Mouse (Mus musculus) small intestine, adult 2 months (tissue): ENCODE measurements around the gene Pacs1. TPM values are rescaled to one million over a fixed set of nuclear protein-coding genes. Genes with fewer than 3 reads are reported as not detected.
A peak's percentile ranks its signal among the peaks of the same experiment; 100 is the strongest.

Source experiments
- H3K27ac ChIP-seq: fragments of 200-500 bp; 2 replicates; pipeline ENCODE4 v1.5.1; 2012; ENCODE audit warnings: low read depth, low read length, control low read depth, inconsistent platforms; ENCODE audit not compliant: insufficient read depth
- H3K27me3 ChIP-seq: fragments of 200-500 bp; 2 replicates; pipeline ENCODE4 v1.6.1; 2012; ENCODE audit warnings: mild to moderate bottlenecking, moderate library complexity, low read length, inconsistent platforms; ENCODE audit not compliant: control insufficient read depth, insufficient read depth
- H3K36me3 ChIP-seq: fragments of 200-500 bp; 2 replicates; pipeline ENCODE4 v1.6.1; 2012; ENCODE audit warnings: mild to moderate bottlenecking, low read length, control low read depth, inconsistent platforms; ENCODE audit not compliant: control insufficient read depth, insufficient read depth
- H3K4me1 ChIP-seq: fragments of 200-500 bp; 2 replicates; pipeline ENCODE4 v1.6.1; 2012; ENCODE audit warnings: low read length, inconsistent platforms, mixed read lengths; ENCODE audit not compliant: control insufficient read depth, insufficient read depth, insufficient read length
- H3K4me3 ChIP-seq: fragments of 200-500 bp; 2 replicates; pipeline ENCODE4 v1.5.1; 2012; ENCODE audit warnings: low read depth, mild to moderate bottlenecking, control low read depth, inconsistent platforms, low read length, moderate library complexity
- CTCF ChIP-seq: fragments of 200-500 bp; IDR thresholded peaks from 2 replicates; pipeline ENCODE4 v1.5.1; 2012; ENCODE audit warnings: low read depth, mild to moderate bottlenecking, control low read depth, inconsistent platforms, low read length, moderate library complexity, mixed read lengths; ENCODE audit not compliant: insufficient replicate concordance, insufficient read length; ENCODE audit errors: extremely low read depth
- POLR2A ChIP-seq: fragments of 200-500 bp; IDR thresholded peaks from 2 replicates; pipeline ENCODE4 v1.6.1; 2012; ENCODE audit warnings: low read depth, mild to moderate bottlenecking, control low read depth, inconsistent platforms, low read length, moderate library complexity
- WGBS: fragments of 180-500 bp; shearing (Covaris S2); methylation state at CpG from one replicate; pipeline ENCODE4 v1.1.7; 2018; 5-methylcytosine and 5-hydroxymethylcytosine counted together
- polyA plus RNA-seq: library from polyadenylated mRNA; depleted of rRNA; stranded (reverse); fragments of >200 nt; gene quantifications from 2 replicates; pipeline ENCODE4 v1.2.3, GENCODE M21; 2012; rRNA removed

Gene Pacs1
- polyA plus RNA-seq, 1 experiment = 8.9 TPM

DNA sequence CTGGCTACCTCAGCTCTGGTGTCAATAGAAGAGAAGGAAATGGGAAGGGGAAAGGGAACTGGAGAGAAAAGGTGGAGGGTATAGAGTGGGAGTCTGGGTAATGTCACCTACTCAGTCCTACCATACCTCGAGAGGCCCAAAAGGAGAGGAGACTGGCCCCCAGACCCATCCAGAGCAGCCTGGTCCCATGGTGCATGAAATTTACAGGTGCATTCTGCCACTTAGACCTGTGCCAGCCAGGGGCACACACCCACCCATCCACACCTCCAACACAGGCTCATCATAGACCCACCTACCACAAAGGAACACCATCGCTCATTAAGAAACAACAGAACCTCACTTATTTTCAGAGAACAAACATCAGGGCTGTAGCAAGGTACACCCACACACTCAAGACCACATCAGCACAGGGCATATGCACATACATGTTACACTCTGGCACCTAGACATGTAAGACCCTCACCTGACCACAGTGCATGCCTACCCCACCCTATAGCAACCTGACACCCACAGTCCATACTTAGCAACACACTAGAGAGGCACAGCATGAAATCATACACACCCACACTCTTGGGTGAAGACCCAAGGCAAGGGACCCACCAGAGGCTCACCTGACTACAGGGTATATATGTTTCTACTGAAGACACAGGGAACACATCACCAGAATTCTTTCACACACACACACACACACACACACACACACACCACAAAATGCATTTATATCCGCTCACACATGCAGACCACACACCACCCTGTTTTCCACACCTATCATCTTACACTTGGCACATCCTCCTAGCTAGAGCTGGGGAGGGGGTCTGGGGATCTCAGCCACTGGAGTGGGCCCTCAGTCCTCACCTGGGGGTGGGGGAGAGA lies 188.7 kb downstream of the Pacs1 start:
- H3K4me3 ChIP-seq = peak overlapping the region; percentile 68; the same call in 1 of the 2 replicates
- peaks cover 34% of the 10 kb centered on the region for H3K27me3 ChIP-seq
- H3K27ac ChIP-seq = no peak overlapping the region
- H3K4me1 ChIP-seq = peaks cover 20% of the 10 kb centered on the region
- no peaks in the 10 kb centered on the region for H3K36me3 ChIP-seq
- TF ChIP-seq CTCF (no peak), POLR2A (no peak)
- WGBS = 62% methylated on average over 3 of the region's 3 CpGs

Other genes starting within 250 kb of the Pacs1 start
- 2.6 and 4.4 TPM in 2 replicates for gene Slc29a2, start 249.3 kb downstream of the Pacs1 start, polyA plus RNA-seq
- 11.4 and 18.1 TPM in 2 replicates for gene B4gat1, start 234.3 kb downstream of the Pacs1 start, polyA plus RNA-seq
- gene AC124502.3, start 234.2 kb downstream of the Pacs1 start, polyA plus RNA-seq = 0.99 and 1.2 TPM in 2 replicates
- 22.5 and 47.0 TPM in 2 replicates for gene Brms1, start 231.8 kb downstream of the Pacs1 start, polyA plus RNA-seq
- 5.1 and 8.2 TPM in 2 replicates for gene Rin1, start 222.6 kb downstream of the Pacs1 start, polyA plus RNA-seq
- gene Cd248, start 205.0 kb downstream of the Pacs1 start, polyA plus RNA-seq = 3.4 and 8.2 TPM in 2 replicates
- gene Tmem151a, start 187.6 kb downstream of the Pacs1 start, polyA plus RNA-seq = 3.5 and 8.1 TPM in 2 replicates
- 155 and 252 TPM in 2 replicates for gene Yif1a, start 184.6 kb downstream of the Pacs1 start, polyA plus RNA-seq
- gene Cnih2, start 174.6 kb downstream of the Pacs1 start, polyA plus RNA-seq = 1.3 and 1.5 TPM in 2 replicates
- 139 and 243 TPM in 2 replicates for gene Rab1b, start 166.0 kb downstream of the Pacs1 start, polyA plus RNA-seq
- gene Klc2, start 154.6 kb downstream of the Pacs1 start, polyA plus RNA-seq = 11.4 and 19.8 TPM in 2 replicates
- gene Sf3b2, start 22.3 kb upstream of the Pacs1 start, polyA plus RNA-seq = 37.2 and 66.7 TPM in 2 replicates
- gene Gal3st3, start 25.2 kb upstream of the Pacs1 start, polyA plus RNA-seq = 0.04 TPM in 1 of 2 replicates, not detected in the other
- not detected in 2 replicates for gene Catsper1, start 62.6 kb upstream of the Pacs1 start, polyA plus RNA-seq
- gene Cst6, start 76.5 kb upstream of the Pacs1 start, polyA plus RNA-seq = 226 and 874 TPM in 2 replicates
- 11.8 and 27.0 TPM in 2 replicates for gene Eif1ad, start 93.6 kb upstream of the Pacs1 start, polyA plus RNA-seq
- 63.6 and 100 TPM in 2 replicates for gene Banf1, start 94.0 kb upstream of the Pacs1 start, polyA plus RNA-seq
- gene Sart1, start 115.6 kb upstream of the Pacs1 start, polyA plus RNA-seq = 7.3 and 27.7 TPM in 2 replicates
- gene Tsga10ip, start 129.4 kb upstream of the Pacs1 start, polyA plus RNA-seq = 1.4 and 8.3 TPM in 2 replicates
- gene Drap1, start 151.9 kb upstream of the Pacs1 start, polyA plus RNA-seq = 32.9 and 63.2 TPM in 2 replicates
- 41.8 and 76.3 TPM in 2 replicates for gene AI837181, start 152.0 kb upstream of the Pacs1 start, polyA plus RNA-seq
- 0.91 and 2.6 TPM in 2 replicates for gene Fosl1, start 174.4 kb upstream of the Pacs1 start, polyA plus RNA-seq
- 3.3 and 4.4 TPM in 2 replicates for gene Ccdc85b, start 184.8 kb upstream of the Pacs1 start, polyA plus RNA-seq
- gene Fibp, start 187.5 kb upstream of the Pacs1 start, polyA plus RNA-seq = 72.5 and 143 TPM in 2 replicates
- gene Ctsw, start 195.4 kb upstream of the Pacs1 start, polyA plus RNA-seq = 8.2 and 10.2 TPM in 2 replicates
- 22.4 and 26.5 TPM in 2 replicates for gene Efemp2, start 200.8 kb upstream of the Pacs1 start, polyA plus RNA-seq
- gene Mus81, start 215.3 kb upstream of the Pacs1 start, polyA plus RNA-seq = 19.9 and 29.1 TPM in 2 replicates
- 320 and 703 TPM in 2 replicates for gene Cfl1, start 217.3 kb upstream of the Pacs1 start, polyA plus RNA-seq
- 0.19 TPM in 1 of 2 replicates, not detected in the other for gene 1700020D05Rik, start 230.7 kb upstream of the Pacs1 start, polyA plus RNA-seq
- gene Snx32, start 237.4 kb upstream of the Pacs1 start, polyA plus RNA-seq = 1.7 and 3.2 TPM in 2 replicates